Mouse (Mus musculus) cortical plate, adult 2 months (tissue): ENCODE results near the gene Ddx39.

Experiments used
- CTCF ChIP-seq: fragments of 200-500 bp; IDR thresholded peaks from 2 replicates; pipeline ENCODE4 v1.5.1; 2011; ENCODE audit warnings: mild to moderate bottlenecking, control low read depth, low read length; ENCODE audit not compliant: insufficient read depth; ENCODE audit errors: extremely low read depth
- POLR2A ChIP-seq: fragments of 200-500 bp; IDR thresholded peaks from 2 replicates; pipeline ENCODE4 v1.6.1; 2011; ENCODE audit warnings: mild to moderate bottlenecking, low read length, control low read depth; ENCODE audit not compliant: insufficient read depth; ENCODE audit errors: extremely low read depth

DNA sequence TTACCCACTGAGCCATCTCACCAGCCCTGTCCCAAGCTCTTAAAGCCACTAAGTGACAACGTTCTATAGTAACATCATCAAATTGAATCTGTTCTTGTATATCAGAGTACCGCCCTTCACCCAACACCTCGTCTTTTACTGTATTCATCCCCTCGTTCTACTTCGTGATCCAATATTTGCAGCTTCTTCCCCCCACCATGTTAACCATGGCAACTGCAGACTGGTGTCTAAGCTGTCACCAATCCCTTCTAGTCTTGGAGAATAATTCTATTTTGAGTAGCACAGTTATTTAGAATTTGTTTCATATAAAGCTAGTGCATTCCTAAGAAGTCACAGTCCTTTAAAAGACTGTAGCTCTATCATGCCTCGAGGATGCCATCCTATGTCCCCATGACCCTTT, 25.7 kb upstream of the Ddx39 start:
- TF ChIP-seq POLR2A (no peak), CTCF (no peak)
